Mouse (Mus musculus): Measurements from ENCODE around the gene Pdzd4.

GRCm38 (mm10) chrX:73824185-73825151 lies at the start of gene Pdzd4:
- TF ChIP-seq CTCF (IDR thresholded peaks at IDR 0.05; ENCODE audit: borderline replicate concordance, insufficient read depth, low read length) (no peak), POLR2A (IDR thresholded peaks at IDR 0.05; ENCODE audit: low read depth, low read length) (peak; percentile 35; the same call in 1 of the 2 replicates)

Measured in embryonic fibroblast, embryonic 13.5 days (primary cell).